Mouse (Mus musculus): ENCODE measurements around the gene Naip5.
"Not testable (repeated sequence)": the region's sequence is repeated elsewhere in the genome, so short reads cannot be mapped to it uniquely, and the experiment has no call there.

DNA sequence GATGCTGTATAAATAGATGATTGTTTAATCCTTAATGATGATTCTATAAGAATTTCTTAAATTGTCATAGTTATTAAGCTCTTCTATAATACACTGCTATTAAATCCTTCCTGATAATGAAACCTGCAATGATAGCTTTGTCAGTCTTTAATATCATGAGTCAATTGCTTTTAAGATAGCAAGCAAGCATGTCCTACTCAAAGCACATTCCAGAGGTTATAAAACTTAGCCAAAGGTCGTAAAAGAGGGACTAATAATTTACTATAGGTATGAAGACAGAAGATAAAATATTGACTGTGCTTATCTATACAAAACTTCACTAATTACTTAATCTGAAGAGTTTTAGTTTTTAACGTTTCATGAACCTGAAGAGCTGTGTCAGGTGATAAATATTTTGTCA, 10.9 kb upstream of the Naip5 start:
- TF ChIP-seq CTCF (IDR thresholded peaks at IDR 0.05; ENCODE audit: borderline replicate concordance, extremely low read depth, insufficient read depth, insufficient read length); POLR2A (IDR thresholded peaks at IDR 0.05; ENCODE audit: borderline replicate concordance, extremely low read depth, insufficient read depth, insufficient read length, poor library complexity, severe bottlenecking): not testable (repeated sequence)

Data from brain, embryonic 14.5 days (tissue).